Mouse (Mus musculus): ENCODE results near the gene Art2b.
"Not testable (repeated sequence)": the region's sequence is repeated elsewhere in the genome, so short reads cannot be mapped to it uniquely, and the experiment has no call there.

Gene Art2b

GRCm38 (mm10) chr7:101564086-101564485, 21.3 kb downstream of the Art2b start:
- DNase-seq (ENCODE audit: low spot score) = no peak

- not testable (repeated sequence) for DNase-seq (ENCODE audit: low spot score)
These were observed 26.0 kb downstream of the Art2b start for GRCm38 (mm10) chr7:101559393-101559792.

GRCm38 (mm10) chr7:101557391-101557790, 28.0 kb downstream of the Art2b start:
- no peak for DNase-seq (ENCODE audit: low spot score)

GRCm38 (mm10) chr7:101555473-101555872, 29.9 kb downstream of the Art2b start:
- not testable (repeated sequence) for DNase-seq (ENCODE audit: low spot score)

- no peak for DNase-seq (ENCODE audit: low spot score)
These were observed 33.9 kb downstream of the Art2b start for GRCm38 (mm10) chr7:101551530-101551929.

GRCm38 (mm10) chr7:101550686-101551485, 34.5 kb downstream of the Art2b start:
- no peak for DNase-seq (ENCODE audit: low spot score)

GRCm38 (mm10) chr7:101549266-101549665, 36.1 kb downstream of the Art2b start:
- DNase-seq (ENCODE audit: low spot score) = no peak

- no peak for DNase-seq (ENCODE audit: low spot score)
These were observed 37.7 kb downstream of the Art2b start for GRCm38 (mm10) chr7:101547651-101548050.

- DNase-seq (ENCODE audit: low spot score) = no peak
These were observed 43.7 kb downstream of the Art2b start for GRCm38 (mm10) chr7:101541734-101542133.

GRCm38 (mm10) chr7:101541132-101541531, 44.3 kb downstream of the Art2b start:
- DNase-seq (ENCODE audit: low spot score) = peak; percentile 92

GRCm38 (mm10) chr7:101540684-101541083, 44.7 kb downstream of the Art2b start:
- DNase-seq (ENCODE audit: low spot score) = no peak

- no peak for DNase-seq (ENCODE audit: low spot score)
These were observed 45.6 kb downstream of the Art2b start for GRCm38 (mm10) chr7:101539774-101540173.

GRCm38 (mm10) chr7:101538141-101538933, 47.1 kb downstream of the Art2b start:
- DNase-seq (ENCODE audit: low spot score) = peak; percentile 36

- no peak for DNase-seq (ENCODE audit: low spot score)
These were observed 47.9 kb downstream of the Art2b start for GRCm38 (mm10) chr7:101537541-101537940.

- DNase-seq (ENCODE audit: low spot score) = no peak
These were observed 49.9 kb downstream of the Art2b start for GRCm38 (mm10) chr7:101535517-101535916.

- DNase-seq (ENCODE audit: low spot score) = no peak
These were observed 50.3 kb downstream of the Art2b start for GRCm38 (mm10) chr7:101535102-101535501.

- no peak for DNase-seq (ENCODE audit: low spot score)
These were observed 51.0 kb downstream of the Art2b start for GRCm38 (mm10) chr7:101534428-101534827.

All from embryo, embryonic 10 days (tissue).